ENCODE assay signal across 9 mouse cellular contexts in genomic region chr19:12486875-12487274, GRCm38 (mm10). TPM values are rescaled to one million over a fixed set of nuclear protein-coding genes. Genes with fewer than 3 reads are reported as not detected.
A peak's percentile ranks its signal among the peaks of the same experiment; 100 is the strongest.
DNase-seq lines count a peak whose midpoint lies in the region; ATAC-seq and TF ChIP-seq lines count a peak whose summit lies in the region.
"Had no signal": no experiment of that assay in that cellular context is flagged by ENCODE, and none has a peak within 500 bp of the region (broad histone marks: within the 10 kb centered on the region; RNA-seq: fewer than 3 reads in every experiment).

No protein-coding gene starts in this region.

- H3K9me3 ChIP-seq in forebrain, embryonic 10.5 days = no peaks in the 10 kb centered on the region; the same call in 1 of the 2 replicates
- H3K9me3 ChIP-seq in forebrain, embryonic 15.5 days = no peaks in the 10 kb centered on the region
- no peaks in the 10 kb centered on the region for H3K9me3 ChIP-seq in hindbrain, embryonic 15.5 days
- H3K9me3 ChIP-seq: limb, embryonic 15.5 days had no signal

- no peak for TF ChIP-seq CTCF in lung, adult 2 months (IDR thresholded peaks at IDR 0.05; ENCODE audit: insufficient read depth, low read length)

- peaks cover 84% of the 10 kb centered on the region for H3K36me3 ChIP-seq in forebrain, embryonic 10.5 days (replicated peaks)
- H3K36me3 ChIP-seq in forebrain, embryonic 15.5 days = peaks cover 26% of the 10 kb centered on the region
- peaks cover 43% of the 10 kb centered on the region for H3K36me3 ChIP-seq in hindbrain, embryonic 15.5 days

- WGBS in forebrain, embryonic 10.5 days = 90% methylated on average over 6 of the region's 6 CpGs
- WGBS in forebrain, embryonic 15.5 days = 82% methylated on average over 6 of the region's 6 CpGs
- 62% methylated on average over 6 of the region's 6 CpGs for WGBS in hindbrain, embryonic 15.5 days
- 52% methylated on average over 6 of the region's 6 CpGs for WGBS in lung, adult 2 months

- H3K4me1 ChIP-seq in forebrain, embryonic 10.5 days = peaks cover 52% of the 10 kb centered on the region
- H3K4me1 ChIP-seq in forebrain, embryonic 15.5 days = peaks cover 24% of the 10 kb centered on the region
- peaks cover 44% of the 10 kb centered on the region for H3K4me1 ChIP-seq in brown adipose tissue, adult 24 weeks (ENCODE audit: control insufficient read depth, insufficient read depth, insufficient read length, low read length)
- H3K4me1 ChIP-seq in hindbrain, embryonic 15.5 days (replicated peaks) = peaks cover 53% of the 10 kb centered on the region
- H3K4me1 ChIP-seq in lung, adult 2 months (ENCODE audit: control insufficient read depth, insufficient read depth, low read length) = peaks cover 13% of the 10 kb centered on the region

- no peak overlapping the region for H3K4me3 ChIP-seq in forebrain, embryonic 10.5 days
- no peak overlapping the region for H3K4me3 ChIP-seq in forebrain, embryonic 15.5 days
- H3K4me3 ChIP-seq in brown adipose tissue, adult 24 weeks (ENCODE audit: insufficient read depth, low read depth, low read length) = no peak overlapping the region
- no peak overlapping the region for H3K4me3 ChIP-seq in hindbrain, embryonic 15.5 days
- no peak overlapping the region for H3K4me3 ChIP-seq in lung, adult 2 months (replicated peaks; ENCODE audit: extremely low read depth, low read depth, low read length)
- H3K4me3 ChIP-seq: limb, embryonic 15.5 days had no signal

- H3K27me3 ChIP-seq in forebrain, embryonic 10.5 days (ENCODE audit: poor library complexity, severe bottlenecking) = no peaks in the 10 kb centered on the region
- H3K27me3 ChIP-seq in forebrain, embryonic 15.5 days = no peaks in the 10 kb centered on the region
- no peaks in the 10 kb centered on the region for H3K27me3 ChIP-seq in hindbrain, embryonic 15.5 days
- H3K27me3 ChIP-seq: limb, embryonic 15.5 days had no signal

- peak overlapping the region; percentile 91; the same call in 1 of the 2 replicates for H3K27ac ChIP-seq in forebrain, embryonic 10.5 days
- H3K27ac ChIP-seq in forebrain, embryonic 15.5 days (replicated peaks) = no peak overlapping the region
- peak overlapping the region; percentile 79 for H3K27ac ChIP-seq in brown adipose tissue, adult 24 weeks (replicated peaks; ENCODE audit: low read depth, low read length)
- H3K27ac ChIP-seq in hindbrain, embryonic 15.5 days (replicated peaks) = peak overlapping the region; percentile 34; the same call in 1 of the 2 replicates
- H3K27ac ChIP-seq: limb, embryonic 15.5 days had no signal

- no peak for ATAC-seq in forebrain, embryonic 15.5 days (replicated peaks)
- ATAC-seq in hindbrain, embryonic 15.5 days (ENCODE audit: low FRiP score, low read depth) = no peak
- no peak for ATAC-seq in monocyte, adult 5-6 weeks (replicated peaks; ENCODE audit: insufficient number of reproducible peaks, low FRiP score, low TSS enrichment, poor library complexity, severe bottlenecking)
- ATAC-seq in erythroblast, adult 5-6 weeks (replicated peaks; ENCODE audit: low FRiP score, poor library complexity, severe bottlenecking) = no peak

- DNase-seq in forebrain, embryonic 10.5 days (ENCODE audit: extremely low spot score, low spot score) = no peak
- DNase-seq in lung, adult 2 months = peak; percentile 58
- DNase-seq in urinary bladder, postnatal 4 days (ENCODE audit: low spot score in 2 of 2) = peak; percentile 72 to 84

- H3K9ac ChIP-seq in forebrain, embryonic 15.5 days (replicated peaks) = no peak overlapping the region
- no peak overlapping the region for H3K9ac ChIP-seq in hindbrain, embryonic 15.5 days
- H3K9ac ChIP-seq: limb, embryonic 15.5 days had no signal

- no peak for TF ChIP-seq POLR2A in lung, adult 2 months (IDR thresholded peaks at IDR 0.05; ENCODE audit: borderline replicate concordance, extremely low read depth, low read depth, low read length)

- H3K4me2 ChIP-seq in forebrain, embryonic 15.5 days (replicated peaks) = no peak overlapping the region
- H3K4me2 ChIP-seq in hindbrain, embryonic 15.5 days = no peak overlapping the region
- H3K4me2 ChIP-seq: limb, embryonic 15.5 days had no signal

RNA-seq across cellular contexts. Expression of gene Dtx4, which starts 14.4 kb away (rescaled TPM):
- polyA plus RNA-seq in forebrain, embryonic 10.5 days (2016; fragmentation: Nextera tagmentation; extraction: Ambion mirVana) = 31.7 and 34.3 TPM in 2 replicates
- polyA plus RNA-seq in forebrain, embryonic 15.5 days (2015; fragmentation: Nextera tagmentation; extraction: Ambion mirVana) = 16.8 and 19.3 TPM in 2 replicates
- 8.0 and 8.5 TPM in 2 replicates for polyA plus RNA-seq in brown adipose tissue, adult 24 weeks (2012; ENCODE audit: insufficient read depth, insufficient read length, missing spikeins)
- polyA plus RNA-seq in hindbrain, embryonic 15.5 days (2015; fragmentation: Nextera tagmentation; extraction: Ambion mirVana) = 40.0 and 42.2 TPM in 2 replicates
- polyA plus RNA-seq in lung, adult 2 months (2012; rRNA removed) = 10.3 and 13.8 TPM in 2 replicates
- total RNA-seq in monocyte, adult 5-6 weeks (2017) = 2.6 to 4.2 TPM (median 2.7 TPM) in 3 replicates
- 8.3 and 8.6 TPM in 2 replicates for total RNA-seq in erythroblast, adult 5-6 weeks (2015; ENCODE audit: low replicate concordance)
- total RNA-seq in erythroblast, adult 5-6 weeks (2017; ENCODE audit: low replicate concordance) = 4.2 and 6.0 TPM in 2 replicates

RNA-seq across cellular contexts. Expression of gene Mpeg1, which starts 26.3 kb away (rescaled TPM):
- 0.11 and 0.17 TPM in 2 replicates for polyA plus RNA-seq in forebrain, embryonic 10.5 days (2016; fragmentation: Nextera tagmentation; extraction: Ambion mirVana)
- 0.55 and 0.56 TPM in 2 replicates for polyA plus RNA-seq in forebrain, embryonic 15.5 days (2015; fragmentation: Nextera tagmentation; extraction: Ambion mirVana)
- polyA plus RNA-seq in brown adipose tissue, adult 24 weeks (2012; ENCODE audit: insufficient read depth, insufficient read length, missing spikeins) = 6.3 and 7.9 TPM in 2 replicates
- polyA plus RNA-seq in hindbrain, embryonic 15.5 days (2015; fragmentation: Nextera tagmentation; extraction: Ambion mirVana) = 0.61 and 0.88 TPM in 2 replicates
- polyA plus RNA-seq in lung, adult 2 months (2012; rRNA removed) = 22.2 and 35.3 TPM in 2 replicates
- 282 to 374 TPM (median 353 TPM) in 3 replicates for total RNA-seq in monocyte, adult 5-6 weeks (2017)
- 92.8 and 101 TPM in 2 replicates for total RNA-seq in erythroblast, adult 5-6 weeks (2015; ENCODE audit: low replicate concordance)
- total RNA-seq in erythroblast, adult 5-6 weeks (2017; ENCODE audit: low replicate concordance) = 46.2 and 49.6 TPM in 2 replicates

RNA-seq across cellular contexts. Expression of gene Fam111a, which starts 58.7 kb away (rescaled TPM):
- 21.0 and 22.0 TPM in 2 replicates for polyA plus RNA-seq in forebrain, embryonic 10.5 days (2016; fragmentation: Nextera tagmentation; extraction: Ambion mirVana)
- polyA plus RNA-seq in forebrain, embryonic 15.5 days (2015; fragmentation: Nextera tagmentation; extraction: Ambion mirVana) = 8.9 and 9.4 TPM in 2 replicates
- 4.5 and 4.8 TPM in 2 replicates for polyA plus RNA-seq in brown adipose tissue, adult 24 weeks (2012; ENCODE audit: insufficient read depth, insufficient read length, missing spikeins)
- 6.6 and 7.9 TPM in 2 replicates for polyA plus RNA-seq in hindbrain, embryonic 15.5 days (2015; fragmentation: Nextera tagmentation; extraction: Ambion mirVana)
- polyA plus RNA-seq in lung, adult 2 months (2012; rRNA removed) = 1.4 and 2.8 TPM in 2 replicates
- 148 to 161 TPM (median 159 TPM) in 3 replicates for total RNA-seq in monocyte, adult 5-6 weeks (2017)
- total RNA-seq in erythroblast, adult 5-6 weeks (2015; ENCODE audit: low replicate concordance) = 79.0 and 112 TPM in 2 replicates
- 78.5 and 79.9 TPM in 2 replicates for total RNA-seq in erythroblast, adult 5-6 weeks (2017; ENCODE audit: low replicate concordance)

RNA-seq across cellular contexts. Expression of gene Pfpl, which starts 59.2 kb away (rescaled TPM):
- polyA plus RNA-seq in forebrain, embryonic 10.5 days (2016; fragmentation: Nextera tagmentation; extraction: Ambion mirVana) = not detected in 2 replicates
- polyA plus RNA-seq in forebrain, embryonic 15.5 days (2015; fragmentation: Nextera tagmentation; extraction: Ambion mirVana) = not detected in 2 replicates
- not detected in 2 replicates for polyA plus RNA-seq in brown adipose tissue, adult 24 weeks (2012; ENCODE audit: insufficient read depth, insufficient read length, missing spikeins)
- not detected in 2 replicates for polyA plus RNA-seq in hindbrain, embryonic 15.5 days (2015; fragmentation: Nextera tagmentation; extraction: Ambion mirVana)
- not detected in 2 replicates for polyA plus RNA-seq in lung, adult 2 months (2012; rRNA removed)
- total RNA-seq in monocyte, adult 5-6 weeks (2017) = not detected in 3 replicates
- not detected in 2 replicates for total RNA-seq in erythroblast, adult 5-6 weeks (2015; ENCODE audit: low replicate concordance)
- total RNA-seq in erythroblast, adult 5-6 weeks (2017; ENCODE audit: low replicate concordance) = not detected in 2 replicates
- polyA plus RNA-seq: limb, embryonic 15.5 days had no signal
